Mouse (Mus musculus) midbrain, embryonic 11.5 days (tissue): Measurements from ENCODE around the gene Olfr194. TPM values are rescaled to one million over a fixed set of nuclear protein-coding genes. Genes with fewer than 3 reads are reported as not detected.
A peak's percentile ranks its signal among the peaks of the same experiment; 100 is the strongest.
"Not testable (repeated sequence)": the region's sequence is repeated elsewhere in the genome, so short reads cannot be mapped to it uniquely, and the experiment has no call there.

Experiments used
- ATAC-seq: fragments of 200-750 bp; cut with Nextera tagmentation; 2 replicates; pipeline ENCODE4 v1.8.0; 2017; ENCODE audit warnings: moderate TSS enrichment, moderate library complexity; ENCODE audit not compliant: low FRiP score
- DNase-seq: peaks from one replicate; pipeline ENCODE4 v3.0.0; 2015; ENCODE audit warnings: low spot score; ENCODE audit errors: missing footprints
- H3K27ac ChIP-seq: fragments of 300-500 bp; sonication (generic); 2 replicates; pipeline ENCODE4 v1.5.1; 2014; ENCODE audit warnings: low read depth, low read length
- H3K27me3 ChIP-seq: fragments of 300-500 bp; sonication (generic); 2 replicates; pipeline ENCODE4 v1.6.1; 2014; ENCODE audit warnings: mild to moderate bottlenecking, low read length, moderate library complexity, mixed read lengths; ENCODE audit not compliant: control insufficient read depth, insufficient read depth
- H3K36me3 ChIP-seq: fragments of 300-500 bp; sonication (generic); 2 replicates; pipeline ENCODE4 v1.6.1; 2014; ENCODE audit warnings: mild to moderate bottlenecking, low read length, moderate library complexity, mixed read lengths; ENCODE audit not compliant: control insufficient read depth, insufficient read depth
- H3K4me1 ChIP-seq: fragments of 300-500 bp; sonication (generic); 2 replicates; pipeline ENCODE4 v1.6.1; 2014; ENCODE audit warnings: low read length; ENCODE audit not compliant: control insufficient read depth, insufficient read depth
- H3K4me2 ChIP-seq: fragments of 300-500 bp; sonication (generic); 2 replicates; pipeline ENCODE4 v1.6.1; 2014; ENCODE audit warnings: mild to moderate bottlenecking, moderate library complexity
- H3K4me3 ChIP-seq: fragments of 300-500 bp; sonication (generic); 2 replicates; pipeline ENCODE4 v1.5.1; 2014; ENCODE audit warnings: low read depth, low read length
- H3K9ac ChIP-seq: fragments of 300-500 bp; sonication (generic); 2 replicates; pipeline ENCODE4 v1.6.1; 2014; ENCODE audit warnings: low read length
- H3K9me3 ChIP-seq: fragments of 300-500 bp; sonication (generic); 2 replicates; pipeline ENCODE4 v1.6.1; 2016; ENCODE audit warnings: low read length; ENCODE audit not compliant: control insufficient read depth
- WGBS: fragments of 180-500 bp; shearing (Covaris S2); extraction: QIAGEN DNeasy Blood & Tissue Kit; methylation state at CpG from one replicate; pipeline ENCODE4 v1.1.7; 2014; 5-methylcytosine and 5-hydroxymethylcytosine counted together
- polyA plus RNA-seq: library from polyadenylated mRNA; unstranded; fragments of >200 nt; fragmentation: Nextera tagmentation; extraction: Ambion mirVana; gene quantifications from 2 replicates; pipeline ENCODE4 v1.2.1, GENCODE M21; 2014

Gene Olfr194
- polyA plus RNA-seq, 1 experiment from 2014 or later, result not detected

DNA sequence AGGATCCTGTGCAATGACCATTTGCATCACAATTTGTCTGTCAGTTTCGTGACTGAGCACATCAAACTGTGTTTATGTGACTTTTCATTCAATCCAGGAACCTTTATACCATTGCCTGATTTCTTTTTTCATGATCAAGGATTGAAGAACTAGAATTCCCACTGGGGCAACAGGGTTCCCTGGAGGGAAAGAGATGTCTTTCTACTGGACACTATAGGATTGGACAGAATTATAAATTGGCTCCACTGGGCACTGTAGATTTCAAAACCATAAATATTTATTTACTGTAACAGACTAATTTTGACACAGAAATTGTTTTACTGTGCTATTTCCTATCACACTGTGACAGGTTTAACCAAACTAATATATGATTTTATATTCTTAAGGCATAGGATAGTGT lies 31.1 kb downstream of the Olfr194 start, which contains the start of gene Olfr191:
Gene Olfr191, minus strand, starts transcription at position 101 of the 400 bp plus-strand sequence.
- H3K9me3 ChIP-seq, H3K9ac ChIP-seq, DNase-seq, H3K4me2 ChIP-seq, H3K36me3 ChIP-seq, H3K4me1 ChIP-seq, H3K27me3 ChIP-seq, H3K4me3 ChIP-seq, H3K27ac ChIP-seq: not testable (repeated sequence)
- WGBS, result 59% methylated on average over 1 of the region's 1 CpGs
- ATAC-seq, result peak; percentile 55; the same call in 1 of the 2 replicates

DNA sequence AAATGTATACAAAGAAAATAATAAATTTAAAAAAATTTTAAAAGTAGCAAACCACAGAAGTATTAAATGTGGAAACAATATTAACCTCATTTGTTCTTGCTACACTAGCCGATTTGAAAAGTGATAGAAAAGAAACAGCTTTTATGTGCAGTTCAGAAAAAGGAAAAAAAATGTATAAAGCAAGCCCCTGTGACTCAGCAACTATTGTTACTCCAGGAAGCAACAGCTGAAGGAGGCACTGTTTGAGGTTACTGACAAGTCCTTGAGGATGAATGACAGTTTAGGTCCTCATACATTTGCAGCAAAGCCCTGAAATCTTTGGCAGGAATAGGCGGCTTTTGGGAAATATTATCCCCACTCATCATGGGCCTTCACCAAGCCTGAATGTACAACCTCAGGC lies 39.8 kb downstream of the Olfr194 start:
- H3K4me2 ChIP-seq, H3K9me3 ChIP-seq, H3K36me3 ChIP-seq, H3K27ac ChIP-seq, H3K4me1 ChIP-seq, H3K9ac ChIP-seq, DNase-seq, ATAC-seq, H3K4me3 ChIP-seq, H3K27me3 ChIP-seq: not testable (repeated sequence)
- 86% methylated on average over 2 of the region's 2 CpGs for whole genome bisulfite sequencing

DNA sequence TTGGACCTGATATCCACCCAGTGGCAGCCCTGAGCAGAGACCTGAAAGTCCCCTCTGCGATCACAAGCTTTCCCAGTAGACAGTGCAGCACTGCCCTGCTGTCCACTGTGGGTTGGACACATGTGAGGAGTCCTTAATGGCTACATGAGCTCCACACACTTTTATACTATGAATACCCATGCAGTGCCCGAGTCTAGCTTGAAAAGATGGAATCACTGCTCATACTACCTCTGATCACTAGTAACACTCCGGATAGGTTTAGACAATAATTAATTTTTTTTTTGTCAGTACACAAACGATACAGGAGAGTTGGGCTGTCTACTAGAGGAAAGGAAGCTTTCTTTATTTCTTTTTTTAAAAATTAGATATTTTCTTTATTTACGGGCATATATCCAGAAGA lies 43.0 kb downstream of the Olfr194 start, which contains the start of gene Olfr190:
Gene Olfr190, minus strand, starts transcription at position 101 of the 400 bp plus-strand sequence.
- no peak within 1 kb of the TSS for H3K9ac ChIP-seq
- H3K4me2 ChIP-seq, result no peak within 1 kb of the TSS
- H3K27me3 ChIP-seq, result no peaks in the 10 kb centered on the region
- no peak within 1 kb of the TSS for H3K4me3 ChIP-seq
- no peak within 1 kb of the TSS for H3K27ac ChIP-seq
- DNase-seq (no peak), ATAC-seq (no peak)
- H3K4me1 ChIP-seq, result no peaks in the 10 kb centered on the region
- H3K9me3 ChIP-seq, result no peaks in the 10 kb centered on the region
- 88% methylated on average over 5 of the region's 5 CpGs for WGBS
- H3K36me3 ChIP-seq, result no peaks in the 10 kb centered on the region

DNA sequence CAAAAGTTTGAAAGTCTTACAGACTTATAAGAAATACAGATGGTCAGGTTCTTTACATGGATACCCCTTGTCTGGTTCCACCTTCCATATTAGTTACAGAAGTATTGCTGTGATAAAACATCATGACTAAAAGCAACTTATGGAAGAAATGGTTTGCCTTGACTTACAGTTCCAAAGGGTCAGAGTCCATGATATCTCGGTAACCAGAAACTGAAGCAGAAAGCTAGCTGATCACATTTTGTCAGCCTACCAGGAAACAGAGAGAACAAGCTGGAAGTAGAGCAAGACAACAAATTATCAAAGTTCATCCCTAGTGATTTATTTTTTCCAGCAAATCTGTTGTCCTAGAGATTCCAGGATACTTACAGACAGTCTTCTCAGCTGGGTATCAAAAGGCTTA lies 47.3 kb downstream of the Olfr194 start:
- Histone ChIP-seq H3K27me3 (no peaks in the 10 kb centered on the region), H3K27ac (no peak overlapping the region), H3K4me3 (no peak overlapping the region), H3K36me3 (no peaks in the 10 kb centered on the region), H3K4me1 (no peaks in the 10 kb centered on the region), H3K9ac (no peak overlapping the region), H3K4me2 (no peak overlapping the region), H3K9me3 (no peaks in the 10 kb centered on the region)
- ATAC-seq (no peak), DNase-seq (no peak)
- 92% methylated on average over 1 of the region's 1 CpGs for WGBS

DNA sequence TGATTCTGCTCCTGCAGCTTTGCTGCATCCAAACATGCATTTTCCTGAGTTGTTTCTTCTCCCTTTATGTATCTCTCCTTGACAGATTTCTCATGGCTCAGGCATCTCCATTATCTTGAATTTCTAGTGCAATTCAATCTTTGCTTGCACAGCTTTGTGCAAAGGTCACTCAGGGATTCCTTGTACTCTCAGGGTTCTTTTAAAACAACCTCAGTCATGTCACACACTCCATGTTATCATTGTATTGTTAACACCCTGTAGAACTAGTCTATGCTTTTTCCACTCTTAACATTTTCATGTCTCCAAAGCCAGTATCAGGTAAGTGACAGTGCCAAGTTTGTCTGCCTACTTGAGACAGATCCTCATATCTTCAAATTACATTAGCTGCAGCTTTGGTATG lies 49.1 kb downstream of the Olfr194 start:
- DNase-seq (no peak), ATAC-seq (no peak)
- Histone ChIP-seq H3K4me2 (no peak overlapping the region), H3K4me3 (no peak overlapping the region), H3K27ac (no peak overlapping the region), H3K4me1 (no peaks in the 10 kb centered on the region), H3K9ac (no peak overlapping the region), H3K36me3 (no peaks in the 10 kb centered on the region), H3K27me3 (no peaks in the 10 kb centered on the region), H3K9me3 (no peaks in the 10 kb centered on the region)

Other genes starting within 250 kb of the Olfr194 start
- gene Olfr177, start 246.3 kb downstream of the Olfr194 start, polyA plus RNA-seq, result not detected in 2 replicates
- gene Olfr178, start 229.0 kb downstream of the Olfr194 start, polyA plus RNA-seq, result not detected in 2 replicates
- not detected in 2 replicates for gene Olfr181, start 192.3 kb downstream of the Olfr194 start, polyA plus RNA-seq
- gene Olfr180, start 191.7 kb downstream of the Olfr194 start, polyA plus RNA-seq, result not detected in 2 replicates
- gene Olfr183, start 125.7 kb downstream of the Olfr194 start, polyA plus RNA-seq, result not detected in 2 replicates
- gene Olfr186, start 90.8 kb downstream of the Olfr194 start, polyA plus RNA-seq, result not detected in 2 replicates
- not detected in 2 replicates for gene Olfr187, start 81.3 kb downstream of the Olfr194 start, polyA plus RNA-seq
- gene Olfr190, start 43.1 kb downstream of the Olfr194 start, polyA plus RNA-seq, result not detected in 2 replicates
- gene Olfr191, start 31.2 kb downstream of the Olfr194 start, polyA plus RNA-seq, result not detected in 2 replicates
- gene Olfr193, start 9.2 kb downstream of the Olfr194 start, polyA plus RNA-seq, result not detected in 2 replicates
- not detected in 2 replicates for gene Olfr195, start 26.0 kb upstream of the Olfr194 start, polyA plus RNA-seq
- gene Olfr196, start 49.4 kb upstream of the Olfr194 start, polyA plus RNA-seq, result not detected in 2 replicates
- not detected in 2 replicates for gene Olfr198, start 82.5 kb upstream of the Olfr194 start, polyA plus RNA-seq
- gene Olfr199, start 98.7 kb upstream of the Olfr194 start, polyA plus RNA-seq, result not detected in 2 replicates
- gene Olfr201, start 151.6 kb upstream of the Olfr194 start, polyA plus RNA-seq, result not detected in 2 replicates
- not detected in 2 replicates for gene Olfr202, start 165.7 kb upstream of the Olfr194 start, polyA plus RNA-seq
- not detected in 2 replicates for gene Olfr203, start 177.8 kb upstream of the Olfr194 start, polyA plus RNA-seq
- gene Olfr204, start 197.2 kb upstream of the Olfr194 start, polyA plus RNA-seq, result not detected in 2 replicates
- gene Olfr205, start 210.1 kb upstream of the Olfr194 start, polyA plus RNA-seq, result not detected in 2 replicates
- gene Olfr206, start 228.2 kb upstream of the Olfr194 start, polyA plus RNA-seq, result not detected in 2 replicates
- gene Olfr209, start 242.9 kb upstream of the Olfr194 start, polyA plus RNA-seq, result not detected in 2 replicates